Mouse (Mus musculus): Measurements from ENCODE around the gene Gjb4. TPM values are rescaled to one million over a fixed set of nuclear protein-coding genes. Genes with fewer than 3 reads are reported as not detected.

Gjb4 gene
- not detected in 2 replicates for polyA plus RNA-seq (2012; ENCODE audit: insufficient read depth, insufficient read length, missing spikeins)

- no peak for TF ChIP-seq CTCF (IDR thresholded peaks at IDR 0.05; ENCODE audit: low read depth, low read length)
- no peak for TF ChIP-seq POLR2A (IDR thresholded peaks at IDR 0.05; ENCODE audit: borderline replicate concordance, low read depth, low read length)
- H3K4me1 ChIP-seq (ENCODE audit: control insufficient read depth, insufficient read depth, low read length) = no peaks in the 10 kb centered on the region
- no peak within 1 kb of the TSS for H3K27ac ChIP-seq (ENCODE audit: insufficient read depth, low read depth, low read length)
- H3K4me3 ChIP-seq (ENCODE audit: insufficient read depth, low read length) = no peak within 1 kb of the TSS
These were observed at the start of gene Gjb4 for GRCm38 (mm10) chr4:127353951-127354438. TSS of gene Gjb4 (minus strand) at chr4:127354081.

GRCm38 (mm10) chr4:127402614-127403013 is 48.7 kb upstream of the Gjb4 start:
- no peak overlapping the region for H3K4me3 ChIP-seq (ENCODE audit: insufficient read depth, low read length)
- no peaks in the 10 kb centered on the region for H3K4me1 ChIP-seq (ENCODE audit: control insufficient read depth, insufficient read depth, low read length)
- TF ChIP-seq POLR2A (IDR thresholded peaks at IDR 0.05; ENCODE audit: borderline replicate concordance, low read depth, low read length) (no peak), CTCF (IDR thresholded peaks at IDR 0.05; ENCODE audit: low read depth, low read length) (no peak)
- no peak overlapping the region for H3K27ac ChIP-seq (ENCODE audit: insufficient read depth, low read depth, low read length)

GRCm38 (mm10) chr4:127402166-127402565 is 48.3 kb upstream of the Gjb4 start:
- H3K4me1 ChIP-seq (ENCODE audit: control insufficient read depth, insufficient read depth, low read length) = no peaks in the 10 kb centered on the region

GRCm38 (mm10) chr4:127400165-127401145 is 46.6 kb upstream of the Gjb4 start:
- no peak overlapping the region for H3K4me3 ChIP-seq (ENCODE audit: insufficient read depth, low read length)
- no peaks in the 10 kb centered on the region for H3K4me1 ChIP-seq (ENCODE audit: control insufficient read depth, insufficient read depth, low read length)
- TF ChIP-seq CTCF (IDR thresholded peaks at IDR 0.05; ENCODE audit: low read depth, low read length) (no peak), POLR2A (IDR thresholded peaks at IDR 0.05; ENCODE audit: borderline replicate concordance, low read depth, low read length) (no peak)
- H3K27ac ChIP-seq (ENCODE audit: insufficient read depth, low read depth, low read length) = no peak overlapping the region

More at GRCm38 (mm10) chr4:127402166-127402565, 48.3 kb upstream of the Gjb4 start:
- TF ChIP-seq POLR2A (IDR thresholded peaks at IDR 0.05; ENCODE audit: borderline replicate concordance, low read depth, low read length) (no peak), CTCF (IDR thresholded peaks at IDR 0.05; ENCODE audit: low read depth, low read length) (no peak)
- H3K4me3 ChIP-seq (ENCODE audit: insufficient read depth, low read length) = no peak overlapping the region
- no peak overlapping the region for H3K27ac ChIP-seq (ENCODE audit: insufficient read depth, low read depth, low read length)

- no peak overlapping the region for H3K4me3 ChIP-seq (ENCODE audit: insufficient read depth, low read length)
- no peak overlapping the region for H3K27ac ChIP-seq (ENCODE audit: insufficient read depth, low read depth, low read length)
- TF ChIP-seq CTCF (IDR thresholded peaks at IDR 0.05; ENCODE audit: low read depth, low read length) (no peak), POLR2A (IDR thresholded peaks at IDR 0.05; ENCODE audit: borderline replicate concordance, low read depth, low read length) (no peak)
- H3K4me1 ChIP-seq (ENCODE audit: control insufficient read depth, insufficient read depth, low read length) = no peaks in the 10 kb centered on the region
These were observed 41.7 kb upstream of the Gjb4 start for GRCm38 (mm10) chr4:127395591-127395990.

- TF ChIP-seq POLR2A (IDR thresholded peaks at IDR 0.05; ENCODE audit: borderline replicate concordance, low read depth, low read length) (no peak), CTCF (IDR thresholded peaks at IDR 0.05; ENCODE audit: low read depth, low read length) (no peak)
- Histone ChIP-seq H3K27ac (ENCODE audit: insufficient read depth, low read depth, low read length) (no peak overlapping the region), H3K4me3 (ENCODE audit: insufficient read depth, low read length) (no peak overlapping the region), H3K4me1 (ENCODE audit: control insufficient read depth, insufficient read depth, low read length) (no peaks in the 10 kb centered on the region)
These were observed 35.8 kb upstream of the Gjb4 start for GRCm38 (mm10) chr4:127389645-127390044.

- Histone ChIP-seq H3K4me1 (ENCODE audit: control insufficient read depth, insufficient read depth, low read length) (no peaks in the 10 kb centered on the region), H3K27ac (ENCODE audit: insufficient read depth, low read depth, low read length) (no peak overlapping the region), H3K4me3 (ENCODE audit: insufficient read depth, low read length) (no peak overlapping the region)
- TF ChIP-seq POLR2A (IDR thresholded peaks at IDR 0.05; ENCODE audit: borderline replicate concordance, low read depth, low read length) (no peak), CTCF (IDR thresholded peaks at IDR 0.05; ENCODE audit: low read depth, low read length) (0 out of 2 replicates have a peak, but pooled peaks have one; percentile 23)
These were observed 23.5 kb upstream of the Gjb4 start for GRCm38 (mm10) chr4:127377344-127377743.

GRCm38 (mm10) chr4:127375541-127376177 is 21.8 kb upstream of the Gjb4 start:
- Histone ChIP-seq H3K27ac (ENCODE audit: insufficient read depth, low read depth, low read length) (no peak overlapping the region), H3K4me3 (ENCODE audit: insufficient read depth, low read length) (no peak overlapping the region), H3K4me1 (ENCODE audit: control insufficient read depth, insufficient read depth, low read length) (no peaks in the 10 kb centered on the region)
- TF ChIP-seq CTCF (IDR thresholded peaks at IDR 0.05; ENCODE audit: low read depth, low read length) = no peak
- no peak for TF ChIP-seq POLR2A (IDR thresholded peaks at IDR 0.05; ENCODE audit: borderline replicate concordance, low read depth, low read length)

- no peak overlapping the region for H3K4me3 ChIP-seq (ENCODE audit: insufficient read depth, low read length)
- H3K4me1 ChIP-seq (ENCODE audit: control insufficient read depth, insufficient read depth, low read length) = no peaks in the 10 kb centered on the region
- TF ChIP-seq CTCF (IDR thresholded peaks at IDR 0.05; ENCODE audit: low read depth, low read length) (no peak), POLR2A (IDR thresholded peaks at IDR 0.05; ENCODE audit: borderline replicate concordance, low read depth, low read length) (no peak)
- no peak overlapping the region for H3K27ac ChIP-seq (ENCODE audit: insufficient read depth, low read depth, low read length)
These were observed 20.8 kb upstream of the Gjb4 start for GRCm38 (mm10) chr4:127374645-127375044.

All from bone marrow macrophage, adult 2 months (primary cell).